Mouse (Mus musculus) heart, postnatal 14 days (tissue): ENCODE results near the gene Idnk. TPM values are rescaled to one million over a fixed set of nuclear protein-coding genes. Genes with fewer than 3 reads are reported as not detected.

Source experiments
- total RNA-seq, 2 experiments: library from RNA; stranded (reverse); gene quantifications; 2 replicates each; pipeline ENCODE4 v1.2.3; 2021

Idnk gene
- total RNA-seq, 2 experiments from 2014 or later: 18.3 to 22.4 TPM

Other genes with a start within 250 kb of the Idnk start
- under 1 TPM; 0.15 to 0.45 TPM for gene Spock1, start 249.3 kb upstream of the Idnk start, total RNA-seq
- gene Klhl3, start 44.1 kb upstream of the Idnk start, total RNA-seq: 1 to 10 TPM; 3.7 to 4.1 TPM
- gene Hnrnpa0, start 29.1 kb upstream of the Idnk start, total RNA-seq: 10 to 100 TPM; 87.3 to 92.4 TPM
- gene Ubqln1, start 58.0 kb downstream of the Idnk start, total RNA-seq: 10 to 100 TPM; 51.4 to 53.2 TPM
- gene Gkap1, start 118.0 kb downstream of the Idnk start, total RNA-seq: 10 to 100 TPM; 19.7 to 20.8 TPM
- gene Kif27, start 201.5 kb downstream of the Idnk start, total RNA-seq: under 1 TPM; 0.10 to 0.24 TPM
- gene 2210016F16Rik, start 227.6 kb downstream of the Idnk start, total RNA-seq: 10 to 100 TPM; 12.7 to 13.7 TPM
- gene Rmi1, start 244.6 kb downstream of the Idnk start, total RNA-seq: 1 to 10 TPM; 9.5 to 9.6 TPM
- 100 to 1,000 TPM; 547 to 571 TPM for gene Hnrnpk, start 245.7 kb downstream of the Idnk start, total RNA-seq